Mouse (Mus musculus) hindbrain, embryonic 16.5 days (tissue): ENCODE measurements around the gene 2900026A02Rik. TPM values are rescaled to one million over a fixed set of nuclear protein-coding genes. Genes with fewer than 3 reads are reported as not detected.

Experiments
- ATAC-seq: fragments of 200-750 bp; cut with Nextera tagmentation; 2 replicates; pipeline ENCODE4 v1.8.0; 2017; ENCODE audit warnings: moderate TSS enrichment, moderate library complexity
- H3K27ac ChIP-seq: fragments of 300-500 bp; sonication (generic); 2 replicates; pipeline ENCODE4 v1.5.1; 2014; ENCODE audit warnings: low read depth, mild to moderate bottlenecking, control low read depth, low read length, moderate library complexity
- H3K27me3 ChIP-seq: fragments of 300-500 bp; sonication (generic); replicated peaks from 2 replicates; pipeline ENCODE4 v1.6.1; 2014; ENCODE audit warnings: low read length; ENCODE audit not compliant: control insufficient read depth, insufficient read depth
- H3K36me3 ChIP-seq: fragments of 300-500 bp; sonication (generic); 2 replicates; pipeline ENCODE4 v1.6.1; 2014; ENCODE audit warnings: mild to moderate bottlenecking, low read length, moderate library complexity, mixed read lengths; ENCODE audit not compliant: control insufficient read depth, insufficient read depth
- H3K4me1 ChIP-seq: fragments of 300-500 bp; sonication (generic); 2 replicates; pipeline ENCODE4 v1.6.1; 2014; ENCODE audit warnings: low read depth, low read length; ENCODE audit not compliant: control insufficient read depth, insufficient read depth
- H3K4me2 ChIP-seq: fragments of 300-500 bp; sonication (generic); 2 replicates; pipeline ENCODE4 v1.6.1; 2014; ENCODE audit warnings: mild to moderate bottlenecking, low read length, control low read depth, moderate library complexity
- H3K4me3 ChIP-seq: fragments of 300-500 bp; sonication (generic); 2 replicates; pipeline ENCODE4 v1.5.1; 2014; ENCODE audit warnings: mild to moderate bottlenecking, low read length, control low read depth, moderate library complexity
- H3K9ac ChIP-seq: fragments of 300-500 bp; sonication (generic); 2 replicates; pipeline ENCODE4 v1.6.1; 2014; ENCODE audit warnings: low read depth, mild to moderate bottlenecking, control low read depth, low read length, moderate library complexity
- H3K9me3 ChIP-seq: fragments of 300-500 bp; sonication (generic); 2 replicates; pipeline ENCODE4 v1.6.1; 2014; ENCODE audit warnings: mild to moderate bottlenecking, low read length, moderate library complexity; ENCODE audit not compliant: control insufficient read depth
- WGBS: fragments of 180-500 bp; shearing (Covaris S2); extraction: QIAGEN DNeasy Blood & Tissue Kit; methylation state at CpG from one replicate; pipeline ENCODE4 v1.1.7; 2014; 5-methylcytosine and 5-hydroxymethylcytosine counted together
- polyA plus RNA-seq: library from polyadenylated mRNA; unstranded; fragments of >200 nt; fragmentation: Nextera tagmentation; extraction: Ambion mirVana; gene quantifications from 2 replicates; pipeline ENCODE4 v1.2.1, GENCODE M21; 2015

Gene 2900026A02Rik
- polyA plus RNA-seq, 1 experiment from 2014 or later = 4.3 TPM

GRCm38 (mm10) chr5:113106594-113106993 is 114.4 kb downstream of the 2900026A02Rik start:
- Histone ChIP-seq H3K27me3 (no peaks in the 10 kb centered on the region), H3K36me3 (no peaks in the 10 kb centered on the region), H3K9ac (no peak overlapping the region), H3K4me2 (no peak overlapping the region), H3K9me3 (no peaks in the 10 kb centered on the region), H3K4me1 (peaks cover 4% of the 10 kb centered on the region; the same call in 1 of the 2 replicates), H3K4me3 (no peak overlapping the region), H3K27ac (no peak overlapping the region)
- no peak for ATAC-seq
- 83% methylated on average over 7 of the region's 7 CpGs for WGBS

- no peaks in the 10 kb centered on the region for H3K27me3 ChIP-seq
- no peaks in the 10 kb centered on the region for H3K4me1 ChIP-seq
- ATAC-seq = no peak
- H3K36me3 ChIP-seq = no peaks in the 10 kb centered on the region
- 89% methylated on average over 4 of the region's 4 CpGs for whole genome bisulfite sequencing
- H3K9me3 ChIP-seq = no peaks in the 10 kb centered on the region
- no peak overlapping the region for H3K9ac ChIP-seq
- no peak overlapping the region for H3K27ac ChIP-seq
- no peak overlapping the region for H3K4me3 ChIP-seq
- H3K4me2 ChIP-seq = no peak overlapping the region
Observed at GRCm38 (mm10) chr5:113105481-113105880, 115.6 kb downstream of the 2900026A02Rik start.

- 70% methylated on average over 9 of the region's 9 CpGs for WGBS
- H3K9ac ChIP-seq = no peak overlapping the region
Observed at GRCm38 (mm10) chr5:113105035-113105434, 116.0 kb downstream of the 2900026A02Rik start.

GRCm38 (mm10) chr5:113102455-113102854 is 118.6 kb downstream of the 2900026A02Rik start:
- 0 out of 2 replicates have a peak, but pooled peaks have one; percentile 31 for ATAC-seq
- no peak overlapping the region for H3K4me3 ChIP-seq
- WGBS = 31% methylated on average over 7 of the region's 7 CpGs
- no peak overlapping the region for H3K9ac ChIP-seq
- no peaks in the 10 kb centered on the region for H3K4me1 ChIP-seq
- no peaks in the 10 kb centered on the region for H3K27me3 ChIP-seq
- H3K36me3 ChIP-seq = no peaks in the 10 kb centered on the region
- H3K27ac ChIP-seq = peak overlapping the region; percentile 2; the same call in 1 of the 2 replicates
- H3K9me3 ChIP-seq = no peaks in the 10 kb centered on the region
- no peak overlapping the region for H3K4me2 ChIP-seq

More at GRCm38 (mm10) chr5:113105035-113105434, 116.0 kb downstream of the 2900026A02Rik start:
- no peaks in the 10 kb centered on the region for H3K4me1 ChIP-seq
- H3K9me3 ChIP-seq = no peaks in the 10 kb centered on the region
- no peak overlapping the region for H3K4me2 ChIP-seq
- no peak for ATAC-seq
- H3K36me3 ChIP-seq = no peaks in the 10 kb centered on the region
- H3K27me3 ChIP-seq = no peaks in the 10 kb centered on the region
- H3K4me3 ChIP-seq = no peak overlapping the region
- H3K27ac ChIP-seq = no peak overlapping the region

- 90% methylated on average over 10 of the region's 10 CpGs for WGBS
- no peaks in the 10 kb centered on the region for H3K36me3 ChIP-seq
Observed at GRCm38 (mm10) chr5:113101457-113101856, 119.6 kb downstream of the 2900026A02Rik start.

GRCm38 (mm10) chr5:113100422-113100821 is 120.6 kb downstream of the 2900026A02Rik start:
- H3K4me3 ChIP-seq = no peak overlapping the region
- no peak for ATAC-seq
- no peak overlapping the region for H3K9ac ChIP-seq
- H3K27me3 ChIP-seq = no peaks in the 10 kb centered on the region
- H3K4me2 ChIP-seq = no peak overlapping the region
- WGBS = 89% methylated on average over 11 of the region's 11 CpGs
- H3K9me3 ChIP-seq = no peaks in the 10 kb centered on the region
- no peaks in the 10 kb centered on the region for H3K36me3 ChIP-seq
- no peaks in the 10 kb centered on the region for H3K4me1 ChIP-seq
- no peak overlapping the region for H3K27ac ChIP-seq

More at GRCm38 (mm10) chr5:113101457-113101856, 119.6 kb downstream of the 2900026A02Rik start:
- Histone ChIP-seq H3K27ac (no peak overlapping the region), H3K4me1 (no peaks in the 10 kb centered on the region), H3K27me3 (no peaks in the 10 kb centered on the region), H3K9ac (no peak overlapping the region), H3K9me3 (no peaks in the 10 kb centered on the region), H3K4me2 (no peak overlapping the region), H3K4me3 (no peak overlapping the region)
- ATAC-seq = no peak

- 0 out of 2 replicates have a peak, but pooled peaks have one; percentile 25 for ATAC-seq
Observed at GRCm38 (mm10) chr5:113099546-113099945, 121.5 kb downstream of the 2900026A02Rik start.

GRCm38 (mm10) chr5:113097551-113097950 is 123.5 kb downstream of the 2900026A02Rik start:
- H3K4me2 ChIP-seq = no peak overlapping the region
- H3K36me3 ChIP-seq = no peaks in the 10 kb centered on the region
- H3K4me3 ChIP-seq = no peak overlapping the region
- 93% methylated on average over 17 of the region's 17 CpGs for WGBS
- no peaks in the 10 kb centered on the region for H3K27me3 ChIP-seq
- H3K27ac ChIP-seq = no peak overlapping the region
- H3K4me1 ChIP-seq = no peaks in the 10 kb centered on the region
- no peaks in the 10 kb centered on the region for H3K9me3 ChIP-seq
- ATAC-seq = no peak
- no peak overlapping the region for H3K9ac ChIP-seq

More at GRCm38 (mm10) chr5:113099546-113099945, 121.5 kb downstream of the 2900026A02Rik start:
- 0% methylated on average over 1 of the region's 1 CpGs for WGBS
- H3K36me3 ChIP-seq = no peaks in the 10 kb centered on the region
- H3K9ac ChIP-seq = no peak overlapping the region
- H3K9me3 ChIP-seq = no peaks in the 10 kb centered on the region
- no peaks in the 10 kb centered on the region for H3K4me1 ChIP-seq
- no peak overlapping the region for H3K4me3 ChIP-seq
- H3K4me2 ChIP-seq = no peak overlapping the region
- H3K27ac ChIP-seq = no peak overlapping the region
- H3K27me3 ChIP-seq = no peaks in the 10 kb centered on the region

GRCm38 (mm10) chr5:113095456-113095855 is 125.6 kb downstream of the 2900026A02Rik start:
- Histone ChIP-seq H3K9ac (no peak overlapping the region), H3K4me2 (no peak overlapping the region), H3K27me3 (no peaks in the 10 kb centered on the region), H3K9me3 (no peaks in the 10 kb centered on the region), H3K4me1 (no peaks in the 10 kb centered on the region), H3K36me3 (no peaks in the 10 kb centered on the region), H3K4me3 (no peak overlapping the region), H3K27ac (no peak overlapping the region)
- ATAC-seq = no peak
- WGBS = 91% methylated on average over 18 of the region's 18 CpGs
